Mouse (Mus musculus): ENCODE results near the gene Miox. TPM values are rescaled to one million over a fixed set of nuclear protein-coding genes. Genes with fewer than 3 reads are reported as not detected.

Gene Miox
- polyA plus RNA-seq, 2 experiments = 10.2 to 11.2 TPM

DNA sequence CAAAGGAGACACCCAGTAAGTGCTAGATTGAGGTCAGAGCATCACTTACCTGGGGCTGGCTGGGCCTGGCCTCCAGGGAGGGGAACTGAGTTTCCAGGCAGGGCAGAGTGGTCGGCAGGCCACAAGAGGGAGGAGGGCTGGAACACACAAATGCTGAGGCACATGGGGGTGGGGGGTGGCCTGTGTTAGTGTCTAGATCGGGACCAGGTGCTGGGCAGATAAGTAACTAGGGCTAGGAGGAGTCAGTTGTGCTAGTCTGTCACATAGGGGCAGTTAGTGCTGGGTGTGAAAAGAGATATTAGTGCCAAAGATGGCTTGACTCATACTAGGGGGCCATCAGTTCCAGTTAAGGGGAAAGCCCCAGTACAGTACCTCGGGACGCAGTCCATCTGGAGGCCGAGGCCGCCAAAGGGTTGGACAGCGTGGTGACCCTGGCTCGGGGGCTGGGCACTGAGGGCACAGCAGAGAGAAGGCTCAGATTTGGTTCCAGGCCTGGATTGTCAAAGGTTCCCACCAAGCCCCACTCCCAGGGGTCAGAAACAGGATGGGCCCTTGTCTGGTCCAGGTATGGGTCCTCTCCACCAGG, 38.5 kb upstream of the Miox start:
- Histone ChIP-seq H3K4me2 (ENCODE audit: low read depth) (no peak overlapping the region), H3K27me3 (ENCODE audit: control insufficient read depth, insufficient read depth, low read length) (no peaks in the 10 kb centered on the region), H3K4me1 (replicated peaks; ENCODE audit: control insufficient read depth in 2 of 2, insufficient read depth in 2 of 2, low read length in 1 of 2) (peaks cover 5 to 19% of the 10 kb centered on the region in 2 experiments), H3K36me3 (replicated peaks; ENCODE audit: control insufficient read depth, insufficient read depth, low read depth) (peaks cover 25% of the 10 kb centered on the region), H3K9me3 (ENCODE audit: control insufficient read depth, low read length) (no peaks in the 10 kb centered on the region), H3K4me3 (ENCODE audit: insufficient read depth in 1 of 2, low read depth in 2 of 2, low read length in 2 of 2) (no peak overlapping the region), H3K27ac (no peak overlapping the region), H3K9ac (replicated peaks) (no peak overlapping the region)
- 61% methylated on average over 8 of the region's 8 CpGs for WGBS (ENCODE audit: insufficient replicate concordance)
- TF ChIP-seq CTCF (IDR thresholded peaks at IDR 0.05; ENCODE audit: low read depth) (0 out of 2 replicates have a peak, but pooled peaks have one; percentile 8), EP300 (IDR thresholded peaks at IDR 0.05; ENCODE audit: low read depth) (peak; percentile 41; the same call in 1 of the 2 replicates)
- ATAC-seq (ENCODE audit: insufficient read depth) = peak; percentile 57; the same call in 1 of the 2 replicates
- DNase-seq (ENCODE audit: low read depth in 3 of 3, low spot score in 3 of 3) = no peak

DNA sequence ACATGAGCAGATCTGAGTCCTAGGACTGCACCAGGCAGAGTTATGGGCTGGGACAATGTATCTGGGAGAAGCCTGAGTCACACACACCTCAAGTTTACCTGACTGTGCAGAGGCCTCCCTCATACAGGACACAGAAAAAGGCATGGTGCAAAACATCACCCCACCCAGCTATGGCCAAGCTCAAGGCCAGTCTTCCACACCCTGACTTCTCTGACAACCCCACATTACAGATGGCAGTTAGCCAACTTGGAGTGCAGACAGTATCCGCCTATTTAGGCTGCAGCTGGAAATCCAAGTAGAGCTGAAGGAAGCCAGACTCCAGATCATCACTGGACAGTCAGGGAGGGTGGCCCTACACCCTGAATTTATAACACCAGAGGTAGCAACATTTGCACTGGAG, 37.7 kb upstream of the Miox start:
- WGBS (ENCODE audit: insufficient replicate concordance) = 75% methylated on average over 1 of the region's 1 CpGs
- no peak for DNase-seq (ENCODE audit: low read depth in 3 of 3, low spot score in 3 of 3)
- Histone ChIP-seq H3K9ac (replicated peaks) (no peak overlapping the region), H3K27me3 (ENCODE audit: control insufficient read depth, insufficient read depth, low read length) (no peaks in the 10 kb centered on the region), H3K4me3 (ENCODE audit: insufficient read depth in 1 of 2, low read depth in 2 of 2, low read length in 2 of 2) (no peak overlapping the region), H3K27ac (no peak overlapping the region), H3K36me3 (replicated peaks; ENCODE audit: control insufficient read depth, insufficient read depth, low read depth) (peaks cover 30% of the 10 kb centered on the region), H3K4me2 (ENCODE audit: low read depth) (no peak overlapping the region), H3K9me3 (ENCODE audit: control insufficient read depth, low read length) (no peaks in the 10 kb centered on the region), H3K4me1 (replicated peaks; ENCODE audit: control insufficient read depth in 2 of 2, insufficient read depth in 2 of 2, low read length in 1 of 2) (peaks cover 4 to 19% of the 10 kb centered on the region in 2 experiments)
- TF ChIP-seq CTCF (IDR thresholded peaks at IDR 0.05; ENCODE audit: low read depth) (no peak), EP300 (IDR thresholded peaks at IDR 0.05; ENCODE audit: low read depth) (no peak)
- ATAC-seq (ENCODE audit: insufficient read depth) = no peak

DNA sequence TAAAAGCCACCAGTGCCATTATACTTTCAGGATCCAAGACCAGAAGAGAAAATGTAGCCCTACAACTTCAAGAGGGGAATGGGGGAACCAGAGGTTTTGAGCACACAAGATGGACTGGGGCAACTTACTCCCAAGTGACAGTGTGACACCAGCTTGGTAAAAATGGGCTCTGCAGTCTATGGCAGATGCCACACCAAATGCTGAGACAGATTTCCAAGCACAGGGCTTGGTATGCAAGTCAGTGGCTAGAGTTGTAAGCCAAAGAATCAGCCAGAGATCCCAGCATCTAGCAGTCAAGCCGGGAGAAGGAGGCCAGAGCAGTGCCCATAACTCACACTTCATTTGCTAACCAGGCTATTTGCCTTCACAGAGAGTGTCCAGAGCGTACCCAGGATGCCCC, 36.5 kb upstream of the Miox start:
- H3K36me3 ChIP-seq (replicated peaks; ENCODE audit: control insufficient read depth, insufficient read depth, low read depth) = peaks cover 36% of the 10 kb centered on the region
- H3K4me2 ChIP-seq (ENCODE audit: low read depth) = no peak overlapping the region
- WGBS (ENCODE audit: insufficient replicate concordance) = 72% methylated on average over 2 of the region's 2 CpGs
- no peaks in the 10 kb centered on the region for H3K9me3 ChIP-seq (ENCODE audit: control insufficient read depth, low read length)
- H3K27ac ChIP-seq = no peak overlapping the region
- peaks cover 0 to 14% of the 10 kb centered on the region in 2 experiments; a peak in 2 of 4 replicates for H3K4me1 ChIP-seq (replicated peaks; ENCODE audit: control insufficient read depth in 2 of 2, insufficient read depth in 2 of 2, low read length in 1 of 2)
- no peaks in the 10 kb centered on the region for H3K27me3 ChIP-seq (ENCODE audit: control insufficient read depth, insufficient read depth, low read length)
- H3K9ac ChIP-seq (replicated peaks) = no peak overlapping the region
- DNase-seq (ENCODE audit: low read depth in 3 of 3, low spot score in 3 of 3) (no peak), ATAC-seq (ENCODE audit: insufficient read depth) (no peak)
- no peak overlapping the region for H3K4me3 ChIP-seq (ENCODE audit: insufficient read depth in 1 of 2, low read depth in 2 of 2, low read length in 2 of 2)
- TF ChIP-seq EP300 (IDR thresholded peaks at IDR 0.05; ENCODE audit: low read depth) (no peak), CTCF (IDR thresholded peaks at IDR 0.05; ENCODE audit: low read depth) (no peak)

DNA sequence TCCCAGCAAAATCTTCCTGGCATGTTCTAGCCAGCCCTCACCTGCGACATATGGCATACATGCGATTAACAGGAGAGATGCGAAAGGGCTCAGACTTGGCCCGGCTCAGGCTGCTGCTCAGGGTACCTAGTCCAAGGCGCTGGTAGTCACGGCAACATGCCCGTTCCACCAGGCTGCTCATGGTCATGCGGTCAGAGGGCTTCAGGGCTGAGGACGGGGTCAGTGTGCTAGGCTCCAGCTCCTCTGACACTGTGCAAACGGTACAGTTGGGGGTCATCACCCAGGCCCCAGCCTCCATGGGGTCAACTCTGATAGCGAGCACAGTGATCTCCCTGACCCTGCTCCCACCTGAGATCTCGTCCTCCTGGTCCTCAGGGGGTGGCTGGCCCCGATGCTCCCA, 34.0 kb upstream of the Miox start:
- 83% methylated on average over 13 of the region's 13 CpGs for WGBS (ENCODE audit: insufficient replicate concordance)
- H3K27me3 ChIP-seq (ENCODE audit: control insufficient read depth, insufficient read depth, low read length) = no peaks in the 10 kb centered on the region
- ATAC-seq (ENCODE audit: insufficient read depth) = no peak

DNA sequence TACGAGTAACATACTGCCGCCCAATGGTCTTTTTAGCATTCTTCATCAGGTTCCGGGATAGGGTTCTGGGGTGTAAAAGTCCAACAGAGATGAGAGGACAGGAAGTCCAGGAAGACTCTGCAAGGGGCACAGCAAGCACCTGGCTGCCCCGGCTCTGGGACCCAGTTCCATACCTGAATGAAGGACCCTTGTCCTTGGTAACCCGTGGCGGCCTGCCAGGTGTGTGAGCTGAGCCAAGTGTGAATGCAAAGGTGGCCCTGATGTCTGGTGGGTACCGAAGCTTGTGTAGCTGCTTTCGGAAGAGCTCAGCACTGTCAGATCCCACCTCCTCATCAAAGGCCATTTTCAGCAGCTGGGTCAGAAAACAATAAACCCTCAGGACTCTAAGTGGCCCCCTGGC, 33.6 kb upstream of the Miox start:
- no peak for ATAC-seq (ENCODE audit: insufficient read depth)
- Histone ChIP-seq H3K4me1 (replicated peaks; ENCODE audit: control insufficient read depth in 2 of 2, insufficient read depth in 2 of 2, low read length in 1 of 2) (peaks cover 0 to 8% of the 10 kb centered on the region in 2 experiments; a peak in 2 of 4 replicates), H3K27ac (no peak overlapping the region), H3K36me3 (replicated peaks; ENCODE audit: control insufficient read depth, insufficient read depth, low read depth) (peaks cover 34% of the 10 kb centered on the region), H3K9ac (replicated peaks) (no peak overlapping the region), H3K9me3 (ENCODE audit: control insufficient read depth, low read length) (no peaks in the 10 kb centered on the region), H3K27me3 (ENCODE audit: control insufficient read depth, insufficient read depth, low read length) (no peaks in the 10 kb centered on the region), H3K4me2 (ENCODE audit: low read depth) (no peak overlapping the region), H3K4me3 (ENCODE audit: insufficient read depth in 1 of 2, low read depth in 2 of 2, low read length in 2 of 2) (no peak overlapping the region)
- no peak for DNase-seq (ENCODE audit: low read depth in 3 of 3, low spot score in 3 of 3)
- WGBS (ENCODE audit: insufficient replicate concordance) = 86% methylated on average over 8 of the region's 8 CpGs
- TF ChIP-seq CTCF (IDR thresholded peaks at IDR 0.05; ENCODE audit: low read depth) (no peak), EP300 (IDR thresholded peaks at IDR 0.05; ENCODE audit: low read depth) (no peak)

More for the DNA sequence above, 34.0 kb upstream of the Miox start:
- peaks cover 29% of the 10 kb centered on the region for H3K36me3 ChIP-seq (replicated peaks; ENCODE audit: control insufficient read depth, insufficient read depth, low read depth)
- no peak overlapping the region for H3K9ac ChIP-seq (replicated peaks)
- no peak overlapping the region for H3K27ac ChIP-seq
- TF ChIP-seq CTCF (IDR thresholded peaks at IDR 0.05; ENCODE audit: low read depth) (no peak), EP300 (IDR thresholded peaks at IDR 0.05; ENCODE audit: low read depth) (no peak)
- H3K9me3 ChIP-seq (ENCODE audit: control insufficient read depth, low read length) = no peaks in the 10 kb centered on the region
- DNase-seq (ENCODE audit: low read depth in 3 of 3, low spot score in 3 of 3) = no peak
- H3K4me1 ChIP-seq (replicated peaks; ENCODE audit: control insufficient read depth in 2 of 2, insufficient read depth in 2 of 2, low read length in 1 of 2) = peaks cover 0 to 10% of the 10 kb centered on the region in 2 experiments; a peak in 2 of 4 replicates
- no peak overlapping the region for H3K4me2 ChIP-seq (ENCODE audit: low read depth)
- no peak overlapping the region for H3K4me3 ChIP-seq (ENCODE audit: insufficient read depth in 1 of 2, low read depth in 2 of 2, low read length in 2 of 2)

All from liver, embryonic 14.5 days (tissue).